Mouse (Mus musculus): ENCODE data around the gene Safb. TPM values are rescaled to one million over a fixed set of nuclear protein-coding genes. Genes with fewer than 3 reads are reported as not detected.
A peak's percentile ranks its signal among the peaks of the same experiment; 100 is the strongest.

The Safb gene
- polyA plus RNA-seq, 1 experiment from 2014 or later = 106 TPM

- Histone ChIP-seq H3K36me3 (peaks cover 92% of the 10 kb centered on the region), H3K9ac (no peak overlapping the region), H3K4me2 (no peak overlapping the region), H3K9me3 (no peaks in the 10 kb centered on the region), H3K4me3 (replicated peaks) (no peak overlapping the region), H3K27me3 (replicated peaks) (no peaks in the 10 kb centered on the region), H3K27ac (no peak overlapping the region), H3K4me1 (no peaks in the 10 kb centered on the region)
- ATAC-seq (ENCODE audit: insufficient read depth, low FRiP score, low read depth) = no peak
- WGBS = 97% methylated on average over 5 of the region's 5 CpGs
These were observed 17.7 kb upstream of the Safb start for GRCm38 (mm10) chr17:56566918-56567317.

- H3K4me2 ChIP-seq = no peak overlapping the region
These were observed 17.3 kb upstream of the Safb start for GRCm38 (mm10) chr17:56567370-56567769.

GRCm38 (mm10) chr17:56570287-56570686 is 14.3 kb upstream of the Safb start:
- Histone ChIP-seq H3K9ac (no peak overlapping the region), H3K27me3 (replicated peaks) (no peaks in the 10 kb centered on the region), H3K36me3 (peaks cover 78% of the 10 kb centered on the region), H3K4me2 (no peak overlapping the region), H3K27ac (no peak overlapping the region), H3K4me1 (no peaks in the 10 kb centered on the region), H3K4me3 (replicated peaks) (no peak overlapping the region), H3K9me3 (no peaks in the 10 kb centered on the region)
- no peak for ATAC-seq (ENCODE audit: insufficient read depth, low FRiP score, low read depth)
- 90% methylated on average over 4 of the region's 4 CpGs for WGBS

More at GRCm38 (mm10) chr17:56567370-56567769, 17.3 kb upstream of the Safb start:
- no peaks in the 10 kb centered on the region for H3K4me1 ChIP-seq
- H3K9ac ChIP-seq = no peak overlapping the region
- no peaks in the 10 kb centered on the region for H3K27me3 ChIP-seq (replicated peaks)
- H3K9me3 ChIP-seq = no peaks in the 10 kb centered on the region
- no peak overlapping the region for H3K4me3 ChIP-seq (replicated peaks)
- no peak overlapping the region for H3K27ac ChIP-seq
- peaks cover 88% of the 10 kb centered on the region for H3K36me3 ChIP-seq
- WGBS = 93% methylated on average over 4 of the region's 4 CpGs
- ATAC-seq (ENCODE audit: insufficient read depth, low FRiP score, low read depth) = no peak

GRCm38 (mm10) chr17:56572154-56572553 is 12.5 kb upstream of the Safb start:
- Histone ChIP-seq H3K27ac (no peak overlapping the region), H3K4me1 (no peaks in the 10 kb centered on the region), H3K27me3 (replicated peaks) (no peaks in the 10 kb centered on the region), H3K36me3 (peaks cover 72% of the 10 kb centered on the region), H3K9ac (no peak overlapping the region), H3K9me3 (no peaks in the 10 kb centered on the region), H3K4me3 (replicated peaks) (no peak overlapping the region), H3K4me2 (no peak overlapping the region)
- ATAC-seq (ENCODE audit: insufficient read depth, low FRiP score, low read depth) = no peak
- WGBS = 43% methylated on average over 1 of the region's 1 CpGs

- WGBS = 93% methylated on average over 3 of the region's 3 CpGs
- Histone ChIP-seq H3K9ac (no peak overlapping the region), H3K4me2 (no peak overlapping the region), H3K9me3 (no peaks in the 10 kb centered on the region), H3K27me3 (replicated peaks) (no peaks in the 10 kb centered on the region), H3K4me1 (no peaks in the 10 kb centered on the region), H3K27ac (no peak overlapping the region), H3K36me3 (peaks cover 71% of the 10 kb centered on the region), H3K4me3 (replicated peaks) (no peak overlapping the region)
- ATAC-seq (ENCODE audit: insufficient read depth, low FRiP score, low read depth) = no peak
These were observed 11.7 kb upstream of the Safb start for GRCm38 (mm10) chr17:56572939-56573338.

GRCm38 (mm10) chr17:56583071-56583470 is 1.6 kb upstream of the Safb start:
- peaks cover 38% of the 10 kb centered on the region for H3K4me1 ChIP-seq
- H3K27me3 ChIP-seq (replicated peaks) = no peaks in the 10 kb centered on the region
- H3K9ac ChIP-seq = peak overlapping the region; percentile 89; the same call in 1 of the 2 replicates
- H3K36me3 ChIP-seq = peaks cover 40% of the 10 kb centered on the region
- ATAC-seq (ENCODE audit: insufficient read depth, low FRiP score, low read depth) = no peak
- peak overlapping the region; percentile 78 for H3K4me2 ChIP-seq
- peak overlapping the region; percentile 88 for H3K4me3 ChIP-seq (replicated peaks)
- 78% methylated on average over 1 of the region's 1 CpGs for WGBS
- H3K9me3 ChIP-seq = no peaks in the 10 kb centered on the region
- no peak overlapping the region for H3K27ac ChIP-seq

- peaks cover 39% of the 10 kb centered on the region for H3K36me3 ChIP-seq
- WGBS = 2% methylated on average over 30 of the region's 33 CpGs
These were observed 891 bp upstream of the Safb start for GRCm38 (mm10) chr17:56583611-56584256.

GRCm38 (mm10) chr17:56585171-56585821 is 671 bp downstream of the Safb start:
- peak overlapping the region; percentile 92 for H3K27ac ChIP-seq
- no peaks in the 10 kb centered on the region for H3K27me3 ChIP-seq (replicated peaks)
- peak overlapping the region; percentile 64 for H3K9ac ChIP-seq
- no peak for ATAC-seq (ENCODE audit: insufficient read depth, low FRiP score, low read depth)
- no peaks in the 10 kb centered on the region for H3K9me3 ChIP-seq
- H3K4me1 ChIP-seq = peaks cover 38% of the 10 kb centered on the region
- under 1% methylated on average over 61 of the region's 61 CpGs for WGBS
- H3K4me3 ChIP-seq (replicated peaks) = peak overlapping the region; percentile 88
- peaks cover 43% of the 10 kb centered on the region for H3K36me3 ChIP-seq
- H3K4me2 ChIP-seq = peak overlapping the region; percentile 65

More at GRCm38 (mm10) chr17:56583611-56584256, 891 bp upstream of the Safb start:
- Histone ChIP-seq H3K27me3 (replicated peaks) (no peaks in the 10 kb centered on the region), H3K4me2 (peak overlapping the region; percentile 78), H3K4me1 (peaks cover 38% of the 10 kb centered on the region), H3K4me3 (replicated peaks) (peak overlapping the region; percentile 88), H3K27ac (peak overlapping the region; percentile 97), H3K9ac (peak overlapping the region; percentile 89), H3K9me3 (no peaks in the 10 kb centered on the region)
- no peak for ATAC-seq (ENCODE audit: insufficient read depth, low FRiP score, low read depth)

- Histone ChIP-seq H3K27ac (no peak overlapping the region), H3K4me2 (no peak overlapping the region), H3K4me1 (peaks cover 20% of the 10 kb centered on the region), H3K36me3 (peaks cover 41% of the 10 kb centered on the region), H3K9ac (no peak overlapping the region), H3K9me3 (no peaks in the 10 kb centered on the region), H3K27me3 (replicated peaks) (no peaks in the 10 kb centered on the region), H3K4me3 (replicated peaks) (no peak overlapping the region)
- 73% methylated on average over 1 of the region's 1 CpGs for WGBS
- no peak for ATAC-seq (ENCODE audit: insufficient read depth, low FRiP score, low read depth)
These were observed 3.1 kb downstream of the Safb start for GRCm38 (mm10) chr17:56587773-56588172.

GRCm38 (mm10) chr17:56588921-56589320 is 4.3 kb downstream of the Safb start:
- Histone ChIP-seq H3K4me1 (peaks cover 16% of the 10 kb centered on the region), H3K9ac (no peak overlapping the region), H3K36me3 (peaks cover 52% of the 10 kb centered on the region), H3K4me2 (no peak overlapping the region), H3K27ac (no peak overlapping the region), H3K4me3 (replicated peaks) (no peak overlapping the region), H3K27me3 (replicated peaks) (no peaks in the 10 kb centered on the region), H3K9me3 (no peaks in the 10 kb centered on the region)
- ATAC-seq (ENCODE audit: insufficient read depth, low FRiP score, low read depth) = no peak
- 91% methylated on average over 4 of the region's 4 CpGs for WGBS

- Histone ChIP-seq H3K9ac (no peak overlapping the region), H3K4me3 (replicated peaks) (no peak overlapping the region), H3K36me3 (peaks cover 78% of the 10 kb centered on the region), H3K27ac (no peak overlapping the region), H3K4me2 (no peak overlapping the region), H3K27me3 (replicated peaks) (no peaks in the 10 kb centered on the region), H3K4me1 (peaks cover 3% of the 10 kb centered on the region; the same call in 1 of the 2 replicates), H3K9me3 (no peaks in the 10 kb centered on the region)
- ATAC-seq (ENCODE audit: insufficient read depth, low FRiP score, low read depth) = no peak
These were observed 7.9 kb downstream of the Safb start for GRCm38 (mm10) chr17:56592553-56592952.

- Histone ChIP-seq H3K27me3 (replicated peaks) (no peaks in the 10 kb centered on the region), H3K4me3 (replicated peaks) (no peak overlapping the region), H3K4me2 (no peak overlapping the region), H3K4me1 (peaks cover 3% of the 10 kb centered on the region; the same call in 1 of the 2 replicates), H3K27ac (no peak overlapping the region), H3K9me3 (no peaks in the 10 kb centered on the region), H3K9ac (no peak overlapping the region), H3K36me3 (peaks cover 72% of the 10 kb centered on the region)
- ATAC-seq (ENCODE audit: insufficient read depth, low FRiP score, low read depth) = peak; percentile 20; the same call in 1 of the 2 replicates
- WGBS = 81% methylated on average over 8 of the region's 8 CpGs
These were observed 9.1 kb downstream of the Safb start for GRCm38 (mm10) chr17:56593527-56594271.
